ENCODE assay signal across 20 mouse cellular contexts in the genomic region with DNA sequence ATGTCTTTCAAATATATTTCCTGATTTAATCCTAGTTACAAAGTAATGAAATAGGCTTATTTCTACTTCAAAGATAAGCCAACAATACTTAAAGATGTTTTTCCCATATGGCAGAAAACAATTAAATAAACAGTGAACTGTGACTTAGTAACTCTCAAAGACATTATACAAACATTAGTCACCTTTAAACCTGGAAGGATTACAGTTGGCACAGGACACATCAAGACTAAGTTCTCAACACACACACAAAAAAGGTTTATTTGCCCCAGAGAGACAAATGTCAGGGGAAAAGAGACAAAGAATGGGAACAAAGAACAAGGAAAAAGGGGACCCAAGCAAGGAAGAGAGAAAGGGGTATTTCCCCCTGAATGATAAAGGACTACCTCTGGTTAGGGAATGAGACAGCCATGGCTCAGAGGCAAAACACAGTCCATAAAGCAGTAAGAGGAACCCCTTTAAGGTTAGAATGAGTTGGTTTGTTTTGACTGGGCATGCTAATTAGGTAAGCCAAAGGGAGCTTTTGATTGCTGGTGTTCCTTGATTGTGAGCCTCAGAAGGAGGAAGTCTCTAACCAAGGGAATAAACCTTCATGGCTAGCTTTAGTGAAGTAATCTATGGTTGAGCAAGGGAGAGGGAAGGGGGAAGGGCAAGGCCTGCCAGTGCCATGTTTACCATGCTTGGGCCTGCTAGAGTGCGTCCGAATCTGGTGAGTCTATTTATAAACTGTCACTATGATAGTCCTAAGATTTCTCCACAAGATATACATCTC.
DNase-seq lines count a peak whose midpoint lies in the region; ATAC-seq and TF ChIP-seq lines count a peak whose summit lies in the region.
"Had no signal": no experiment of that assay in that cellular context is flagged by ENCODE, and none has a peak within 500 bp of the region (broad histone marks: within the 10 kb centered on the region; RNA-seq: fewer than 3 reads in every experiment).

No protein-coding gene starts in this region.

- no peak overlapping the region for H3K27ac ChIP-seq in liver, adult 2 months (replicated peaks; ENCODE audit: insufficient read depth, low read depth, low read length)
- no peak overlapping the region for H3K27ac ChIP-seq in liver, embryonic 11.5 days (ENCODE audit: low read depth, low read length)
- H3K27ac ChIP-seq in bone marrow macrophage, adult 2 months (ENCODE audit: insufficient read depth, low read depth, low read length): peak overlapping the region; percentile 14; the same call in 1 of the 2 replicates
- H3K27ac ChIP-seq in cerebellum, adult 2 months (ENCODE audit: insufficient read depth, low read length): no peak overlapping the region
- H3K27ac ChIP-seq in forebrain, embryonic 10.5 days: no peak overlapping the region
- H3K27ac ChIP-seq: forebrain, embryonic 15.5 days; heart, embryonic 10.5 days; hindbrain, postnatal 0 days; kidney, postnatal 0 days; limb, embryonic 15.5 days; midbrain, embryonic 12.5 days; stomach, postnatal 0 days had no signal

- no peak overlapping the region for H3K9ac ChIP-seq in liver, adult 2 months (ENCODE audit: low read depth, low read length)
- no peak overlapping the region for H3K9ac ChIP-seq in liver, embryonic 11.5 days (ENCODE audit: low read depth, low read length)
- H3K9ac ChIP-seq: forebrain, embryonic 15.5 days; limb, embryonic 15.5 days; midbrain, embryonic 12.5 days had no signal

- DNase-seq in liver, adult 2 months (ENCODE audit: extremely low read depth, low read depth, low spot score): peak; percentile 58
- DNase-seq in liver, embryonic 11.5 days (ENCODE audit: low spot score): no peak
- DNase-seq in 416B (ENCODE audit: low read depth): peak; percentile 32
- no peak for DNase-seq in cerebellum, adult 2 months
- no peak for DNase-seq in forebrain, embryonic 10.5 days (ENCODE audit: extremely low spot score, low spot score)
- DNase-seq: cerebellum, adult 9-10 months; kidney, adult 11 months; left cerebral cortex, postnatal 4 days; right cerebral cortex, postnatal 14 days; thymus, adult 2 months had no signal

- ATAC-seq in liver, embryonic 11.5 days (replicated peaks; ENCODE audit: low FRiP score): no peak
- ATAC-seq in inflammation-experienced regulatory T-cells, adult 6 months: peak; percentile 7
- ATAC-seq: forebrain, embryonic 15.5 days; hindbrain, postnatal 0 days had no signal

- WGBS in liver, adult 2 months: 49% methylated on average over 2 of the region's 2 CpGs
- 53% methylated on average over 2 of the region's 2 CpGs for WGBS in liver, embryonic 11.5 days
- 84% methylated on average over 2 of the region's 2 CpGs for WGBS in cerebellum, adult 2 months
- WGBS in forebrain, embryonic 10.5 days: 71% methylated on average over 2 of the region's 2 CpGs

- H3K4me2 ChIP-seq in liver, embryonic 11.5 days: no peak overlapping the region
- H3K4me2 ChIP-seq: forebrain, embryonic 15.5 days; limb, embryonic 15.5 days; midbrain, embryonic 12.5 days had no signal

- no peaks in the 10 kb centered on the region for H3K79me2 ChIP-seq in liver, adult 2 months (ENCODE audit: control insufficient read depth, insufficient read depth, low read length)

- H3K27me3 ChIP-seq in liver, adult 2 months (ENCODE audit: control insufficient read depth, insufficient read depth, low read length): no peaks in the 10 kb centered on the region
- no peaks in the 10 kb centered on the region for H3K27me3 ChIP-seq in liver, embryonic 11.5 days (replicated peaks; ENCODE audit: control insufficient read depth, insufficient read depth, low read length)
- no peaks in the 10 kb centered on the region for H3K27me3 ChIP-seq in cerebellum, adult 2 months (ENCODE audit: control insufficient read depth, insufficient read depth, low read length)
- no peaks in the 10 kb centered on the region for H3K27me3 ChIP-seq in forebrain, embryonic 10.5 days (ENCODE audit: poor library complexity, severe bottlenecking)
- H3K27me3 ChIP-seq: forebrain, embryonic 15.5 days; limb, embryonic 15.5 days; midbrain, embryonic 12.5 days had no signal

- H3K36me3 ChIP-seq in liver, adult 2 months (ENCODE audit: control insufficient read depth, insufficient read depth, low read length): no peaks in the 10 kb centered on the region
- H3K36me3 ChIP-seq in liver, embryonic 11.5 days (ENCODE audit: control insufficient read depth, insufficient read depth, low read length): no peaks in the 10 kb centered on the region
- H3K36me3 ChIP-seq in forebrain, embryonic 10.5 days (replicated peaks): no peaks in the 10 kb centered on the region
- H3K36me3 ChIP-seq: forebrain, embryonic 15.5 days; heart, embryonic 10.5 days; limb, embryonic 15.5 days; midbrain, embryonic 12.5 days had no signal

- no peak overlapping the region for H3K4me3 ChIP-seq in liver, adult 2 months (ENCODE audit: insufficient read depth, low read depth, low read length)
- no peak overlapping the region for H3K4me3 ChIP-seq in liver, embryonic 11.5 days (ENCODE audit: low read depth, low read length)
- H3K4me3 ChIP-seq in bone marrow macrophage, adult 2 months (ENCODE audit: insufficient read depth, low read length): no peak overlapping the region
- H3K4me3 ChIP-seq in cerebellum, adult 2 months (replicated peaks; ENCODE audit: insufficient read depth, low read depth, low read length): no peak overlapping the region
- H3K4me3 ChIP-seq in forebrain, embryonic 10.5 days: no peak overlapping the region
- H3K4me3 ChIP-seq: erythroblast, embryonic 14.5 days; forebrain, embryonic 15.5 days; heart, embryonic 10.5 days; limb, embryonic 15.5 days; midbrain, embryonic 12.5 days had no signal

- H3K9me3 ChIP-seq in liver, embryonic 11.5 days (ENCODE audit: control insufficient read depth, low read length): no peaks in the 10 kb centered on the region
- H3K9me3 ChIP-seq in forebrain, embryonic 10.5 days: no peaks in the 10 kb centered on the region
- H3K9me3 ChIP-seq: forebrain, embryonic 15.5 days; heart, embryonic 10.5 days; limb, embryonic 15.5 days; midbrain, embryonic 12.5 days had no signal

- TF ChIP-seq CTCF in liver, adult 2 months (IDR thresholded peaks at IDR 0.05; ENCODE audit: low read depth, low read length): no peak
- no peak for TF ChIP-seq CTCF in bone marrow macrophage, adult 2 months (IDR thresholded peaks at IDR 0.05; ENCODE audit: low read depth, low read length)
- no peak for TF ChIP-seq CTCF in cerebellum, adult 2 months (IDR thresholded peaks at IDR 0.05; ENCODE audit: borderline replicate concordance, insufficient read depth, low read depth, low read length)

- H3K4me1 ChIP-seq in liver, adult 2 months (ENCODE audit: control insufficient read depth, insufficient read depth, low read length): no peaks in the 10 kb centered on the region; the same call in 1 of the 2 replicates
- no peaks in the 10 kb centered on the region for H3K4me1 ChIP-seq in liver, embryonic 11.5 days (replicated peaks; ENCODE audit: control insufficient read depth, insufficient read depth, low read length)
- peaks cover 6% of the 10 kb centered on the region for H3K4me1 ChIP-seq in bone marrow macrophage, adult 2 months (ENCODE audit: control insufficient read depth, insufficient read depth, low read length)
- H3K4me1 ChIP-seq in cerebellum, adult 2 months (ENCODE audit: control insufficient read depth, insufficient read depth, low read length): no peaks in the 10 kb centered on the region
- H3K4me1 ChIP-seq in forebrain, embryonic 10.5 days: no peaks in the 10 kb centered on the region
- H3K4me1 ChIP-seq: forebrain, embryonic 15.5 days; heart, embryonic 10.5 days; limb, embryonic 15.5 days; midbrain, embryonic 12.5 days had no signal

- TF ChIP-seq POLR2A in liver, adult 2 months (IDR thresholded peaks at IDR 0.05; ENCODE audit: extremely low read depth, insufficient read depth, low read length): no peak
- TF ChIP-seq POLR2A in bone marrow macrophage, adult 2 months (IDR thresholded peaks at IDR 0.05; ENCODE audit: borderline replicate concordance, low read depth, low read length): no peak
- TF ChIP-seq POLR2A in cerebellum, adult 2 months (IDR thresholded peaks at IDR 0.05; ENCODE audit: borderline replicate concordance, insufficient read depth, low read length): no peak

Comparison
In these comparisons a context has a peak if more than half of its experiments do, and no peak if none do; other contexts are left out.
1. DNase-seq: peak in liver, adult 2 months (single experiment) and 416B (single experiment); none in liver, embryonic 11.5 days (single experiment), cerebellum, adult 2 months (0 of 2) and forebrain, embryonic 10.5 days (single experiment).